Mouse (Mus musculus) cerebellum, adult 9-11 months (tissue): Measurements from ENCODE around the gene Micu1.

Source experiments
- DNase-seq: peaks from one replicate; pipeline ENCODE4 v3.0.0; 2022

Gene Micu1

DNA sequence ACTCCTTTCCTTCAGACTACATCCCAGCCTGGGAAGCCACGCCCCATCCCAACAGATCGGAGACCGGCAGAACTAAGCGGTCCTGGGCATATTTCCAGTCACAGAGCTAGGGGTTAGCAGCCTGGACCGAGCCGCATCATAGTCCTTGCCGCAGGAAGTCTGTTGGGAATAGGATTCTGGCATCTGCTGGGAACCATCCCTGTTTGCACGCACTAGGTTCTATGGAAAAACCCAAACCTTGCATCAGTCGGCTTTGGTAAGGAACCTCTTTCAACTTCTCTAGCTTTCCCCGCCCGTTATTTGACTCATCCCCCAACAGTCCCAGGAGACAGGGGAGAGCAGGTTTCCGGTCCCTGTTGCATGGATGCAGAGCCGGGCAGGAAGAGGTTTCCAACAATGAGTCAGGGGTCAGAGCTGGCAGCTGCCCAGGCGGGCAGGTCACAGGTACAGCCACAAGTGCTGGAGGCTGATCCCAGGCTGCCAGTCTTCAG lies 207.1 kb downstream of the Micu1 start:
- DNase-seq, result no peak

DNA sequence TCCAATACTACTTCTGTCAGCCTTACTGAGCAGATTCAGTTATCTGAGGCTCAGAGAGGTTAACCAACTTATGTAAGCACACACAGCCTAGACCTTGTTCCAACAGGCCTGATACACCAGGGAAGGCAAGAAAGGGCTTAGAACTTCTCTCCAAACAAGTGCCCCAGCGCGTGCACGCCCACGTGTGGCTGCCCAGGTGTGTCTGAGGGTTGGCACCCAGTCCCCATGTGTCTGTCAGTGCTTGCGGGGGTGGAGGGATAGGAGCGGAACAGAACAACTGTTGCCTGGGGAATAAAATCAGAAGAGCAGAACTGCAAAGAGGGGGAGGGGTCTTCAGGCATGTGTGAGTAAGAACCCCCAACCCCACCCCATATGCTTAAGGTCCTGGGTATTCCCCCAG lies 208.8 kb downstream of the Micu1 start:
- DNase-seq, result no peak

DNA sequence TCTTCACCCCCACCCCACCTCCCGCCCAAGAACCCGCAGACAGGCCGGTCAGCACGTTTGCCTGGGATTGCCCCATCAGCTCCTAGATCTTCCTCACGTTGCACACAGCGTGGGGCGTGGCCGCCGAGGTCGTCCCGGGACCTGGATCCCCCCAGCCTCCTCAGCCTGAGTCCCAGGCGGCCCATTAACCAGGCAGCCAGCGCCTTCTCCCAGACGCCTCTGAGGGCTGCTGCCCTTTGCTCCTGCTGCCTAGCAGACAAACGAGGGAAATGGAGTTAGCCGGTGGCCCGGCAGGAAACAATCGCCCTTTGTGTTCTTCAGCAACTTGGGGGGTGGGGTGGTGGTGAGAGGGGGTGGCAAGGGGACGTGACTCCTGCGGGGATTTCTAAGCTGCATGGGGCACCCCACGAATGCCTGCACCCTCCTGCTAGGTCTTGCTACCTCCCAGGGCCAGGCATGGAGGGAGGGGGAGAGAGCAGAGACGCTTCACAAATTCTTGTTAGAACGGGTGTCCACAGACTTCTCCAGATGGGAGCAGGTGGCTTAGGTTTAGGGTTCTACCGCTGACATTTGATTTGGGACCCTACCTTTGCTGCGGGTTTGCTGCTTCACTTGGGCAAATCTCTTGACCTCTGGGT lies 209.4 kb downstream of the Micu1 start:
- no peak for DNase-seq
